Mouse (Mus musculus) B cell, adult (primary cell): ENCODE data around the gene Sart1. TPM values are rescaled to one million over a fixed set of nuclear protein-coding genes. Genes with fewer than 3 reads are reported as not detected.

Source experiments
- total RNA-seq: library from RNA; stranded (reverse); gene quantifications from 4 replicates; pipeline ENCODE4 v1.2.4, GENCODE M21; 2023; ENCODE audit not compliant: inconsistent age

Sart1 gene
- 176 to 199 TPM (median 188 TPM) in 4 replicates for total RNA-seq

GRCm38 (mm10) chr19:5388588-5389242 is at the start of gene Sart1:
Gene Sart1, minus strand, starts transcription at chr19:5388703.

DNA sequence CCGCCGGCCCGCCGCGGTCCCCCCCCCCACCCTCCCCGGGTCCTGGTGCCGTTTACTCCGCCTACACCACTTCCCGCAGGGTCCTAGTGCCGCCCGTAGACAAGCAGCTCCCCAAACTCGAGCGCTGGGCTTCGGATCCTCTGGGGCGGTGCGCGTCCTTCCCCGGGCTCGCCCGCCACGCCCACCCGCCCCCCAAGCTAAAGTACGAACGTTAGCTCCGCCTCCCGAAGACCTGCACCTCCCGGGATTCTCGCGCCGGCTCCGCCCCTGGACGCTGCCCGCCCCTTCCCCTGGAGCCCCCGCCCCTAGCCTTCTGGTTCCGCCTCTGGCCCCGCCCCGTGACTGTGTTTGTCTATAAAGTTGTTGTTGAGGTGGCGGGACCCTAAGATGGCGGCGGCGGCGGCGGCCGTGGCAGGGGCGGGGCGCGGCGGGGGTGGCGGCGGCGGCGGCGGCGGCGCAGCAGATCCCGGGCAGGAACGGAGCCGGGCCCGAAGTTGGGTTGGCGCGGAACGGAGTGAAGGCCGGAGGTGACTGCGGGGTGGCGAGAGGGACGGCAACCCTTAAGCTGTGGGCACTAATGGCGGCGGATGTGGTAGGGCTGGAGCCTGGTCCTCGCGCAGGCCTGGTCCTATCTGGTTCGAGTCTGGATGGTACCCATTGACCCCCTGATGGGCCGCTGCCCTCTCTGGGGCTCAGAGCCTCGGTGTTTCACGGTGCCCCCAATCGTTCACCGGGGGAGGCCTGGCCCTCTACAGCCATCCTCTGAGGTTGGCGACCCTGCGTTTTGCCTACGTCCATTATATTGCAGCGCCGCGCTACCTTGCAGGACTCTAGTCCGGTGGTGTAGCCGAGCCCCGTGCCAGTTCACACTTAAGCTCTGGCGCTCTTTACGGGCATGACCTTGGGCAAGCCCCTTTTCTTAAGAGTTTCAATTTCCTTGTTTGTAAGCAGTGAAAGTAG is 36.6 kb upstream of the Sart1 start, which contains the start of the genes Drap1 and AI837181:
Gene Drap1 (minus strand): TSS at position 198 of the 960 bp plus-strand sequence.
Gene AI837181 (plus strand): TSS at position 363 of the 960 bp plus-strand sequence.

DNA sequence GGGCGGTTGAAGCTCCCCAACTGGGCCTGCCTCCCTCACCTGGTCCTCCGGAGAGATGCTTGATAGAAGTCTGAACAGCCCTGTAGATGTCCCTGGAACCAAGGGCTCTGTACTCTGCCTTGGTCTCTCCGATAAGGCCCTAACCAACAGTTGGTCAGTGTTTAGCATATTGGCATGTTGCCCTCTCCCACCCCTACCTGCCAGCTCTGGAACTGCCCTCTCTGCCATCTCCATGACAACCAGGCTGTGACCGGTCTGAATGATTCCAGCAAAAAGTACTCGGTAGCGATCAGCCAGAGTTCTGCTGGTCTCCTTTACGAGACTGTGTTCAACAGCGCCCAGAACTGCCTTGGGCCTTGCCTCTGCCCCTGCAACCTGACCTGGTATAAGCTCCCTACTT is 13.8 kb upstream of the Sart1 start, which contains the start of gene Tsga10ip:
Gene Tsga10ip (minus strand): TSS at position 234 of the 400 bp plus-strand sequence.

GRCm38 (mm10) chr19:5367053-5367359 is 21.5 kb downstream of the Sart1 start, which contains the start of gene Banf1:
Gene Banf1, minus strand, starts transcription at chr19:5367168.

GRCm38 (mm10) chr19:5366175-5367052 is 22.1 kb downstream of the Sart1 start, which contains the start of gene Eif1ad:
Gene Eif1ad, plus strand, starts transcription at chr19:5366741.

DNA sequence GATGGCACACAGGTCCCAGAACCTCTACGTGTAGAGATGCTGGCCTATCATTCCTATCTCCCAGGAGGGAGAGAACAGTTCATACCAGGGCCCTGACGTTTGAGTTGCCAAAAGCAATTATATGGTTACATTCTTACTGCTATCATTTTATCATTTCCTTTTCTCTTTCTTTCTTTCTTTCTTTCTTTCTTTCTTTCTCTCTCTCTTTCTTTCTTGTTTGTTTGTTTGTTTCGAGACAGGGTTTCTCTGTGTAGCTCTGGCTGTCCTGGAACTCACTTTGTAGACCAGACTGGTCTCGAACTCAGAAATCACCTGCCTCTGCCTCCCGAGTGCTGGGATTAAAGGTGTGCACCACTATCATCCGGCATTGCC is 39.0 kb downstream of the Sart1 start, which contains the start of gene Cst6:
Gene Cst6 (minus strand): TSS at position 73 of the 372 bp plus-strand sequence.

DNA sequence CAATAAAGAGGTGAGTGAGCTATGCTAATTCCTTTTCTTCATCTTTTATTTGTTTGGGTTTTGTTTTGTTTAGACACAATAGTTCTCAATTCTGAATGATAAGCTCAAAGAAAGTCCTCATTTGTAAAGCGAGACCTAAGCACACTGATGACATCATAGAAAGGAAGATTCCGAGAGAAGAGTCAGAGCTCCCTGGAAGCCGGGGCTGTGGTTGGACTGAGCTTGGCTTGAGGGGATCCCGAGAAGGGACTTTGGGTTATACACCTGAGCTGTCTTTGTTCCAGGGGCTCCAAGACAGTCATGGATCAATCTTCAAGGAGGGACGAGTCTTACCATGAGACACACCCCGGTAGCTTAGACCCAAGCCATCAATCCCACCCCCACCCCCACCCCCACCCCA is 53.1 kb downstream of the Sart1 start, which contains the start of gene Catsper1:
Gene Catsper1 (plus strand): TSS at position 301 of the 400 bp plus-strand sequence.

Other genes with a start within 250 kb of the Sart1 start
- 72.2 to 78.0 TPM (median 74.1 TPM) in 4 replicates for gene Pacs1, start 115.6 kb downstream of the Sart1 start, total RNA-seq
- gene Sf3b2, start 93.2 kb downstream of the Sart1 start, total RNA-seq, result 317 to 332 TPM (median 327 TPM) in 4 replicates
- gene Gal3st3, start 90.4 kb downstream of the Sart1 start, total RNA-seq, result not detected in 4 replicates
- gene Catsper1, start 53.0 kb downstream of the Sart1 start, total RNA-seq, result not detected in 4 replicates
- 0.58 to 1.0 TPM in 2 of 4 replicates, not detected in the others for gene Cst6, start 39.1 kb downstream of the Sart1 start, total RNA-seq
- 34.1 to 40.3 TPM (median 37.2 TPM) in 4 replicates for gene Eif1ad, start 22.0 kb downstream of the Sart1 start, total RNA-seq
- 90.5 to 106 TPM (median 95.8 TPM) in 4 replicates for gene Banf1, start 21.5 kb downstream of the Sart1 start, total RNA-seq
- not detected in 4 replicates for gene Tsga10ip, start 13.8 kb upstream of the Sart1 start, total RNA-seq
- 168 to 181 TPM (median 171 TPM) in 4 replicates for gene Drap1, start 36.3 kb upstream of the Sart1 start, total RNA-seq
- gene AI837181, start 36.4 kb upstream of the Sart1 start, total RNA-seq, result 56.0 to 61.6 TPM (median 59.0 TPM) in 4 replicates
- 0.55 to 3.8 TPM (median 0.75 TPM) in 4 replicates for gene Fosl1, start 58.8 kb upstream of the Sart1 start, total RNA-seq
- gene Ccdc85b, start 69.2 kb upstream of the Sart1 start, total RNA-seq, result 2.8 to 3.3 TPM (median 3.0 TPM) in 4 replicates
- 107 to 110 TPM (median 109 TPM) in 4 replicates for gene Fibp, start 71.9 kb upstream of the Sart1 start, total RNA-seq
- 0.90 to 2.0 TPM (median 1.3 TPM) in 4 replicates for gene Ctsw, start 79.8 kb upstream of the Sart1 start, total RNA-seq
- gene Efemp2, start 85.3 kb upstream of the Sart1 start, total RNA-seq, result 1.8 TPM in 1 of 4 replicates, not detected in the others
- gene Mus81, start 99.7 kb upstream of the Sart1 start, total RNA-seq, result 40.8 to 48.0 TPM (median 43.1 TPM) in 4 replicates
- gene Cfl1, start 101.8 kb upstream of the Sart1 start, total RNA-seq, result 1,329 to 1,431 TPM (median 1,341 TPM) in 4 replicates
- gene 1700020D05Rik, start 115.1 kb upstream of the Sart1 start, total RNA-seq, result 0.93 to 2.6 TPM (median 2.2 TPM) in 4 replicates
- gene Snx32, start 121.8 kb upstream of the Sart1 start, total RNA-seq, result 7.9 to 10.5 TPM (median 9.1 TPM) in 4 replicates
- 0.27 TPM in 1 of 4 replicates, not detected in the others for gene Ovol1, start 171.9 kb upstream of the Sart1 start, total RNA-seq
- 13.8 to 21.1 TPM (median 19.0 TPM) in 4 replicates for gene Ap5b1, start 179.3 kb upstream of the Sart1 start, total RNA-seq
- gene Rnaseh2c, start 213.2 kb upstream of the Sart1 start, total RNA-seq, result 88.3 to 130 TPM (median 99.7 TPM) in 4 replicates
- 104 to 120 TPM (median 115 TPM) in 4 replicates for gene Kat5, start 221.5 kb upstream of the Sart1 start, total RNA-seq
- 140 to 150 TPM (median 143 TPM) in 4 replicates for gene Rela, start 248.8 kb upstream of the Sart1 start, total RNA-seq